8 mouse cellular contexts compared by ENCODE assay signal in genomic region chr4:155065970-155066833, GRCm38 (mm10). TPM values are rescaled to one million over a fixed set of nuclear protein-coding genes. Genes with fewer than 3 reads are reported as not detected.
A peak's percentile ranks its signal among the peaks of the same experiment; 100 is the strongest.
DNase-seq lines count a peak whose midpoint lies in the region; ATAC-seq and TF ChIP-seq lines count a peak whose summit lies in the region.

No protein-coding gene starts in this region.

- H3K9me3 ChIP-seq in G1E (replicated peaks) = no peaks in the 10 kb centered on the region
- no peaks in the 10 kb centered on the region for H3K9me3 ChIP-seq in forebrain, embryonic 15.5 days
- H3K9me3 ChIP-seq in lung, embryonic 14.5 days (ENCODE audit: low read depth, low read length) = no peaks in the 10 kb centered on the region

- peak overlapping the region; percentile 80 for H3K4me2 ChIP-seq in forebrain, embryonic 15.5 days (replicated peaks)
- H3K4me2 ChIP-seq in lung, embryonic 14.5 days = peak overlapping the region; percentile 89

- peak; percentile 84 for DNase-seq in G1E (ENCODE audit: low spot score)
- peak; percentile 89 for DNase-seq in cerebellum, adult 11-12 months
- peak; percentile 87 to 90 for DNase-seq in heart, postnatal 36 days
- DNase-seq in layer of hippocampus, adult 2 months (ENCODE audit: low spot score in 2 of 2) = peak; percentile 88 to 92
- peak; percentile 99 for DNase-seq in lung, embryonic 14.5 days
- peak; percentile 79 for DNase-seq in thymus, adult 2 months

- peaks cover 19% of the 10 kb centered on the region for H3K27me3 ChIP-seq in G1E (ENCODE audit: insufficient read depth, low read length)
- H3K27me3 ChIP-seq in forebrain, embryonic 15.5 days = no peaks in the 10 kb centered on the region
- no peaks in the 10 kb centered on the region for H3K27me3 ChIP-seq in lung, embryonic 14.5 days (ENCODE audit: insufficient read depth, low read length)
- H3K27me3 ChIP-seq in thymus, adult 2 months (ENCODE audit: control insufficient read depth, insufficient read depth, low read length) = no peaks in the 10 kb centered on the region

- peak overlapping the region; percentile 77 for H3K4me3 ChIP-seq in G1E (ENCODE audit: low read depth, low read length)
- H3K4me3 ChIP-seq in forebrain, embryonic 15.5 days = peak overlapping the region; percentile 65
- H3K4me3 ChIP-seq in layer of hippocampus, adult 2 months = peak overlapping the region; percentile 96
- H3K4me3 ChIP-seq in lung, embryonic 14.5 days (ENCODE audit: low read depth, low read length) = peak overlapping the region; percentile 69
- H3K4me3 ChIP-seq in olfactory bulb, adult 2 months (ENCODE audit: insufficient read depth, low read depth, low read length) = peak overlapping the region; percentile 32
- H3K4me3 ChIP-seq in thymus, adult 2 months (ENCODE audit: control insufficient read depth, insufficient read depth, low read length) = peak overlapping the region; percentile 4; the same call in 1 of the 2 replicates

- peaks cover 69% of the 10 kb centered on the region for H3K4me1 ChIP-seq in G1E (ENCODE audit: insufficient read depth, low read depth, low read length)
- H3K4me1 ChIP-seq in forebrain, embryonic 15.5 days = peaks cover 19% of the 10 kb centered on the region
- H3K4me1 ChIP-seq in lung, embryonic 14.5 days (ENCODE audit: insufficient read depth) = peaks cover 3% of the 10 kb centered on the region
- peaks cover 7% of the 10 kb centered on the region for H3K4me1 ChIP-seq in olfactory bulb, adult 2 months (ENCODE audit: control insufficient read depth, insufficient read depth, low read length)
- peaks cover 14% of the 10 kb centered on the region for H3K4me1 ChIP-seq in thymus, adult 2 months (replicated peaks; ENCODE audit: control insufficient read depth, insufficient read depth, low read length)

- 4% methylated on average over 15 of the region's 15 CpGs for WGBS in forebrain, embryonic 15.5 days
- 4% methylated on average over 15 of the region's 15 CpGs for WGBS in lung, embryonic 14.5 days
- WGBS in olfactory bulb, adult 2 months = 4% methylated on average over 15 of the region's 15 CpGs
- 4% methylated on average over 15 of the region's 15 CpGs for WGBS in thymus, adult 2 months

- peaks cover 36% of the 10 kb centered on the region for H3K36me3 ChIP-seq in G1E (replicated peaks)
- H3K36me3 ChIP-seq in forebrain, embryonic 15.5 days = peaks cover 27% of the 10 kb centered on the region
- peaks cover 30% of the 10 kb centered on the region for H3K36me3 ChIP-seq in lung, embryonic 14.5 days (ENCODE audit: insufficient read depth)
- peaks cover 12% of the 10 kb centered on the region for H3K36me3 ChIP-seq in thymus, adult 2 months (ENCODE audit: control insufficient read depth, insufficient read depth, low read length)

- ATAC-seq in G1E (ENCODE audit: extremely low read depth, insufficient number of reproducible peaks, low FRiP score, poor library complexity, severe bottlenecking) = peak; percentile 18
- ATAC-seq in forebrain, embryonic 15.5 days (replicated peaks) = peak; percentile 53
- peak; percentile 50 for ATAC-seq in lung, embryonic 14.5 days (ENCODE audit: insufficient read depth)

- TF ChIP-seq CTCF in G1E (IDR thresholded peaks at IDR 0.05; ENCODE audit: low read depth, low read length) = peak; percentile 82
- peak; percentile 95 for TF ChIP-seq CTCF in layer of hippocampus, adult 2 months (conservative IDR thresholded peaks at IDR 0.05)
- TF ChIP-seq CTCF in lung, embryonic 14.5 days (IDR thresholded peaks at IDR 0.05; ENCODE audit: low read depth) = peak; percentile 90
- TF ChIP-seq CTCF in olfactory bulb, adult 2 months (IDR thresholded peaks at IDR 0.05; ENCODE audit: insufficient read depth, low read depth, low read length) = no peak
- no peak for TF ChIP-seq CTCF in thymus, adult 2 months (IDR thresholded peaks at IDR 0.05; ENCODE audit: borderline replicate concordance, control insufficient read depth, extremely low read depth, insufficient read depth, low read length, poor library complexity)

- no peak overlapping the region for H3K9ac ChIP-seq in forebrain, embryonic 15.5 days (replicated peaks)
- H3K9ac ChIP-seq in lung, embryonic 14.5 days = peak overlapping the region; percentile 36

- TF ChIP-seq POLR2A in olfactory bulb, adult 2 months (IDR thresholded peaks at IDR 0.05; ENCODE audit: insufficient read depth, low read depth, low read length) = no peak
- no peak for TF ChIP-seq POLR2A in thymus, adult 2 months (IDR thresholded peaks at IDR 0.05; ENCODE audit: control insufficient read depth, extremely low read depth, insufficient read depth, low read length, poor library complexity)

- peak overlapping the region; percentile 86 for H3K27ac ChIP-seq in forebrain, embryonic 15.5 days (replicated peaks)
- H3K27ac ChIP-seq in layer of hippocampus, adult 2 months = peak overlapping the region; percentile 56
- peak overlapping the region; percentile 80 for H3K27ac ChIP-seq in lung, embryonic 14.5 days (ENCODE audit: low read depth)
- H3K27ac ChIP-seq in olfactory bulb, adult 2 months (ENCODE audit: insufficient read depth, low read depth, low read length) = no peak overlapping the region
- peak overlapping the region; percentile 0; the same call in 1 of the 2 replicates for H3K27ac ChIP-seq in thymus, adult 2 months (ENCODE audit: control insufficient read depth, insufficient read depth, low read length)

- intact Hi-C loops in heart, postnatal 36 days (cut with DNase I) = loop anchor here (1.0 to 5.0 kb wide), 4 partner anchors 79 to 188 kb away; partner anchors contain the start of genes Hes5 and Pank4

RNA-seq across cellular contexts. Expression of gene Pex10, which starts 0.6 kb away (rescaled TPM):
- total RNA-seq in G1E (2014; fragmentation: Nextera tagmentation) (15.9 and 21.1 TPM in 2 replicates), G1E (2017) (23.2 and 23.4 TPM in 2 replicates)
- polyA plus RNA-seq in G1E (2012) = 30.3 and 40.2 TPM in 2 replicates
- polyA plus RNA-seq in forebrain, embryonic 15.5 days (2015; fragmentation: Nextera tagmentation; extraction: Ambion mirVana) = 22.0 and 23.5 TPM in 2 replicates
- total RNA-seq in heart, postnatal 36 days (2021) = 10 to 100 TPM; 19.4 to 23.1 TPM
- 10 to 100 TPM; 23.1 to 24.2 TPM for total RNA-seq in layer of hippocampus, adult 2 months (2021)
- 7.0 and 9.4 TPM in 2 replicates for polyA plus RNA-seq in lung, embryonic 14.5 days (2014; fragmentation: Nextera tagmentation; extraction: Ambion mirVana)
- not detected in 2 replicates for polyA plus RNA-seq in olfactory bulb, adult 2 months (2012; ENCODE audit: insufficient read depth, insufficient read length, low replicate concordance, missing spikeins)
- polyA plus RNA-seq in thymus, adult 2 months (2012; rRNA removed) = 32.8 and 38.0 TPM in 2 replicates

RNA-seq across cellular contexts. Expression of gene Plch2, which starts 9.6 kb away (rescaled TPM):
- total RNA-seq in G1E (2014; fragmentation: Nextera tagmentation) (1.5 TPM in 2 replicates), G1E (2017) (0.22 and 0.35 TPM in 2 replicates)
- polyA plus RNA-seq in G1E (2012) = 0.54 and 0.61 TPM in 2 replicates
- polyA plus RNA-seq in forebrain, embryonic 15.5 days (2015; fragmentation: Nextera tagmentation; extraction: Ambion mirVana) = 10.0 and 12.7 TPM in 2 replicates
- total RNA-seq in heart, postnatal 36 days (2021) = not detected
- 10 to 100 TPM; 91.1 to 92.0 TPM for total RNA-seq in layer of hippocampus, adult 2 months (2021)
- 5.2 and 6.7 TPM in 2 replicates for polyA plus RNA-seq in lung, embryonic 14.5 days (2014; fragmentation: Nextera tagmentation; extraction: Ambion mirVana)
- not detected in 2 replicates for polyA plus RNA-seq in olfactory bulb, adult 2 months (2012; ENCODE audit: insufficient read depth, insufficient read length, low replicate concordance, missing spikeins)
- 7.6 and 10.0 TPM in 2 replicates for polyA plus RNA-seq in thymus, adult 2 months (2012; rRNA removed)

RNA-seq across cellular contexts. Expression of gene Rer1, which starts 20.0 kb away (rescaled TPM):
- 209 TPM in 2 replicates for total RNA-seq in G1E (2014; fragmentation: Nextera tagmentation)
- 212 and 216 TPM in 2 replicates for total RNA-seq in G1E (2017)
- 123 and 125 TPM in 2 replicates for polyA plus RNA-seq in G1E (2012)
- 127 TPM in 2 replicates for polyA plus RNA-seq in forebrain, embryonic 15.5 days (2015; fragmentation: Nextera tagmentation; extraction: Ambion mirVana)
- total RNA-seq in heart, postnatal 36 days (2021) = 10 to 100 TPM; 67.0 to 72.9 TPM
- total RNA-seq in layer of hippocampus, adult 2 months (2021) = 10 to 100 TPM; 60.6 to 63.0 TPM
- polyA plus RNA-seq in lung, embryonic 14.5 days (2014; fragmentation: Nextera tagmentation; extraction: Ambion mirVana) = 160 and 177 TPM in 2 replicates
- not detected in 2 replicates for polyA plus RNA-seq in olfactory bulb, adult 2 months (2012; ENCODE audit: insufficient read depth, insufficient read length, low replicate concordance, missing spikeins)
- polyA plus RNA-seq in thymus, adult 2 months (2012; rRNA removed) = 107 and 111 TPM in 2 replicates

RNA-seq across cellular contexts. Expression of gene Morn1, which starts 20.2 kb away (rescaled TPM):
- total RNA-seq in G1E (2014; fragmentation: Nextera tagmentation) (2.3 and 4.2 TPM in 2 replicates), G1E (2017) (5.3 and 7.2 TPM in 2 replicates)
- 1.8 and 2.9 TPM in 2 replicates for polyA plus RNA-seq in G1E (2012)
- 8.8 and 8.9 TPM in 2 replicates for polyA plus RNA-seq in forebrain, embryonic 15.5 days (2015; fragmentation: Nextera tagmentation; extraction: Ambion mirVana)
- total RNA-seq in heart, postnatal 36 days (2021) = 1 to 10 TPM in 1 of 2 experiments, under 1 TPM in 1; 0.89 to 1.7 TPM
- total RNA-seq in layer of hippocampus, adult 2 months (2021) = 10 to 100 TPM; 11.8 to 14.0 TPM
- polyA plus RNA-seq in lung, embryonic 14.5 days (2014; fragmentation: Nextera tagmentation; extraction: Ambion mirVana) = 5.2 TPM in 2 replicates
- not detected in 2 replicates for polyA plus RNA-seq in olfactory bulb, adult 2 months (2012; ENCODE audit: insufficient read depth, insufficient read length, low replicate concordance, missing spikeins)
- polyA plus RNA-seq in thymus, adult 2 months (2012; rRNA removed) = 3.8 and 5.0 TPM in 2 replicates

Comparison
In these comparisons a context has a peak if more than half of its experiments do, and no peak if none do; other contexts are left out.
1. H3K4me3 ChIP-seq: peak in every context shown above with its lines; median percentile 96 in layer of hippocampus, adult 2 months; 77 in G1E; 69 in lung, embryonic 14.5 days; 65 in forebrain, embryonic 15.5 days; 32 in olfactory bulb, adult 2 months; 4 in thymus, adult 2 months.
2. CTCF ChIP-seq: peak in G1E (single experiment), layer of hippocampus, adult 2 months (single experiment) and lung, embryonic 14.5 days (single experiment); none in olfactory bulb, adult 2 months (single experiment) and thymus, adult 2 months (single experiment).
3. Peak in every context shown above with its lines, with median percentiles within 50 percentile points of each other: ATAC-seq and DNase-seq.